Mouse (Mus musculus) adrenal gland, adult 8-10 months (tissue): ENCODE results near the gene Rorc. TPM values are rescaled to one million over a fixed set of nuclear protein-coding genes. Genes with fewer than 3 reads are reported as not detected.

ENCODE experiments used
- DNase-seq: peaks from one replicate; pipeline ENCODE4 v3.0.0; 2022
- total RNA-seq, 4 experiments: library from RNA; stranded (reverse); gene quantifications; 2 replicates each; pipeline ENCODE4 v1.2.4; 2022

The Rorc gene
- 10 to 100 TPM; 14.6 to 27.6 (median 23.6) TPM for total RNA-seq

GRCm38 (mm10) chr3:94372641-94373040 lies at the start of gene Rorc:
TSS of gene Rorc (plus strand) at chr3:94372794.
- DNase-seq: peak; percentile 61

- no peak for DNase-seq
Measured at GRCm38 (mm10) chr3:94328681-94329080, 43.9 kb upstream of the Rorc start.

- DNase-seq: no peak
Measured at GRCm38 (mm10) chr3:94334442-94334841, 38.2 kb upstream of the Rorc start.

- DNase-seq: no peak
Measured at GRCm38 (mm10) chr3:94338522-94338921, 34.1 kb upstream of the Rorc start.

GRCm38 (mm10) chr3:94341959-94342422 lies 30.6 kb upstream of the Rorc start, which contains the start of gene Them5:
TSS of gene Them5 (plus strand) at chr3:94342099.
- DNase-seq: no peak

GRCm38 (mm10) chr3:94342552-94342951 lies 30.0 kb upstream of the Rorc start:
- no peak for DNase-seq

- no peak for DNase-seq
Measured at GRCm38 (mm10) chr3:94344182-94344581, 28.4 kb upstream of the Rorc start.

- DNase-seq: no peak
Measured at GRCm38 (mm10) chr3:94344897-94345296, 27.7 kb upstream of the Rorc start.

GRCm38 (mm10) chr3:94348146-94348545 lies 24.4 kb upstream of the Rorc start:
- DNase-seq: no peak

GRCm38 (mm10) chr3:94360812-94361211 lies 11.8 kb upstream of the Rorc start:
- peak; percentile 32 for DNase-seq

GRCm38 (mm10) chr3:94362138-94362537 lies 10.5 kb upstream of the Rorc start, which contains the start of gene C2cd4d:
TSS of gene C2cd4d (plus strand) at chr3:94362438.
- no peak for DNase-seq

GRCm38 (mm10) chr3:94363291-94364153 lies 9.1 kb upstream of the Rorc start:
- DNase-seq: peak; percentile 36

- no peak for DNase-seq
Measured at GRCm38 (mm10) chr3:94364154-94364526, 8.5 kb upstream of the Rorc start.

GRCm38 (mm10) chr3:94366761-94367160 lies 5.8 kb upstream of the Rorc start:
- peak; percentile 64 for DNase-seq

- no peak for DNase-seq
Measured at GRCm38 (mm10) chr3:94367511-94367910, 5.1 kb upstream of the Rorc start.

GRCm38 (mm10) chr3:94368631-94369030 lies 4.0 kb upstream of the Rorc start:
- no peak for DNase-seq

GRCm38 (mm10) chr3:94369709-94370108 lies 2.9 kb upstream of the Rorc start:
- no peak for DNase-seq

GRCm38 (mm10) chr3:94371637-94372036 lies 957 bp upstream of the Rorc start:
- DNase-seq: peak; percentile 90

GRCm38 (mm10) chr3:94372038-94372437 lies 556 bp upstream of the Rorc start:
- no peak for DNase-seq

- no peak for DNase-seq
Measured at GRCm38 (mm10) chr3:94373090-94373489, 496 bp downstream of the Rorc start.

- no peak for DNase-seq
Measured at GRCm38 (mm10) chr3:94373597-94374011, 1.0 kb downstream of the Rorc start.

GRCm38 (mm10) chr3:94374636-94375035 lies 2.0 kb downstream of the Rorc start:
- no peak for DNase-seq

GRCm38 (mm10) chr3:94375146-94375545 lies 2.6 kb downstream of the Rorc start:
- DNase-seq: no peak

- no peak for DNase-seq
Measured at GRCm38 (mm10) chr3:94375861-94376260, 3.3 kb downstream of the Rorc start.
